In genomic region chr5:18360956-18361355, GRCm38 (mm10) we compare ENCODE assay signal across 7 mouse cellular contexts. TPM values are rescaled to one million over a fixed set of nuclear protein-coding genes. Genes with fewer than 3 reads are reported as not detected.
DNase-seq lines count a peak whose midpoint lies in the region; ATAC-seq and TF ChIP-seq lines count a peak whose summit lies in the region.

No protein-coding gene starts in this region.

- WGBS in liver, adult 2 months = 48% methylated on average over 6 of the region's 6 CpGs
- 19% methylated on average over 6 of the region's 6 CpGs for WGBS in limb, embryonic 10.5 days
- WGBS in olfactory bulb, adult 2 months = 44% methylated on average over 6 of the region's 6 CpGs

- TF ChIP-seq POLR2A in liver, adult 2 months (IDR thresholded peaks at IDR 0.05; ENCODE audit: extremely low read depth, insufficient read depth, low read length) = no peak
- no peak for TF ChIP-seq POLR2A in embryonic fibroblast, embryonic 13.5 days (IDR thresholded peaks at IDR 0.05; ENCODE audit: low read depth, low read length)
- no peak for TF ChIP-seq POLR2A in olfactory bulb, adult 2 months (IDR thresholded peaks at IDR 0.05; ENCODE audit: insufficient read depth, low read depth, low read length)

- H3K9ac ChIP-seq in liver, adult 2 months (ENCODE audit: low read depth, low read length) = no peak overlapping the region

- H3K79me2 ChIP-seq in liver, adult 2 months (ENCODE audit: control insufficient read depth, insufficient read depth, low read length) = no peaks in the 10 kb centered on the region

- H3K4me3 ChIP-seq in liver, adult 2 months (ENCODE audit: insufficient read depth, low read depth, low read length) = no peak overlapping the region
- H3K4me3 ChIP-seq in embryonic fibroblast, embryonic 13.5 days (ENCODE audit: insufficient read depth, low read length) = 0 out of 2 replicates have a peak overlapping the region, but pooled peaks have one; percentile 43
- peak overlapping the region; percentile 79 for H3K4me3 ChIP-seq in limb, embryonic 10.5 days
- peak overlapping the region; percentile 54 for H3K4me3 ChIP-seq in olfactory bulb, adult 2 months (ENCODE audit: insufficient read depth, low read depth, low read length)

- no peak for ATAC-seq in megakaryocyte-erythroid progenitor cell, adult 5-6 weeks (replicated peaks; ENCODE audit: low FRiP score, low TSS enrichment, poor library complexity, severe bottlenecking)

- H3K27me3 ChIP-seq in liver, adult 2 months (ENCODE audit: control insufficient read depth, insufficient read depth, low read length) = peaks cover 10% of the 10 kb centered on the region
- peaks cover 4% of the 10 kb centered on the region; the same call in 1 of the 2 replicates for H3K27me3 ChIP-seq in limb, embryonic 10.5 days (ENCODE audit: low read depth, poor library complexity, severe bottlenecking)

- no peak overlapping the region for H3K27ac ChIP-seq in liver, adult 2 months (replicated peaks; ENCODE audit: insufficient read depth, low read depth, low read length)
- no peak overlapping the region for H3K27ac ChIP-seq in embryonic fibroblast, embryonic 13.5 days (ENCODE audit: insufficient read depth, low read length)
- H3K27ac ChIP-seq in limb, embryonic 10.5 days = peak overlapping the region; percentile 91; the same call in 1 of the 2 replicates
- peak overlapping the region; percentile 46; the same call in 1 of the 2 replicates for H3K27ac ChIP-seq in olfactory bulb, adult 2 months (ENCODE audit: insufficient read depth, low read depth, low read length)

- peaks cover 7% of the 10 kb centered on the region for H3K4me1 ChIP-seq in liver, adult 2 months (ENCODE audit: control insufficient read depth, insufficient read depth, low read length)
- H3K4me1 ChIP-seq in embryonic fibroblast, embryonic 13.5 days (ENCODE audit: control insufficient read depth, insufficient read depth, low read length) = no peaks in the 10 kb centered on the region
- H3K4me1 ChIP-seq in limb, embryonic 10.5 days = peaks cover 7% of the 10 kb centered on the region
- H3K4me1 ChIP-seq in olfactory bulb, adult 2 months (ENCODE audit: control insufficient read depth, insufficient read depth, low read length) = peaks cover 3% of the 10 kb centered on the region; the same call in 1 of the 2 replicates

- no peaks in the 10 kb centered on the region for H3K9me3 ChIP-seq in limb, embryonic 10.5 days (replicated peaks)

- no peak for TF ChIP-seq CTCF in liver, adult 2 months (IDR thresholded peaks at IDR 0.05; ENCODE audit: low read depth, low read length)
- TF ChIP-seq CTCF in embryonic fibroblast, embryonic 13.5 days (IDR thresholded peaks at IDR 0.05; ENCODE audit: borderline replicate concordance, insufficient read depth, low read length) = no peak
- no peak for TF ChIP-seq CTCF in olfactory bulb, adult 2 months (IDR thresholded peaks at IDR 0.05; ENCODE audit: insufficient read depth, low read depth, low read length)

- peak; percentile 8 for DNase-seq in liver, adult 2 months (ENCODE audit: extremely low read depth, low read depth, low spot score)
- DNase-seq in liver = no peak
- DNase-seq in limb, embryonic 10.5 days (ENCODE audit: low spot score) = no peak
- DNase-seq in frontal cortex, adult 2 months (ENCODE audit: extremely low spot score in 1 of 2, low spot score in 1 of 2) = no peak

- H3K36me3 ChIP-seq in liver, adult 2 months (ENCODE audit: control insufficient read depth, insufficient read depth, low read length) = no peaks in the 10 kb centered on the region
- H3K36me3 ChIP-seq in limb, embryonic 10.5 days = no peaks in the 10 kb centered on the region

RNA-seq across cellular contexts. Expression of gene Gnai1, which starts 0.8 kb away (rescaled TPM):
- 0.55 and 0.81 TPM in 2 replicates for total RNA-seq in liver, adult 2 months (2014; rRNA removed)
- polyA plus RNA-seq in liver, adult 2 months (2012; rRNA removed) = 0.12 TPM in 2 replicates
- polyA plus RNA-seq in embryonic fibroblast, embryonic 13.5 days (2011; ENCODE audit: insufficient read length, low read depth, missing spikeins) = 10.9 and 12.7 TPM in 2 replicates
- polyA plus RNA-seq in limb, embryonic 10.5 days (2016; fragmentation: Nextera tagmentation; extraction: Ambion mirVana) = 15.5 and 16.4 TPM in 2 replicates
- not detected in 2 replicates for polyA plus RNA-seq in olfactory bulb, adult 2 months (2012; ENCODE audit: insufficient read depth, insufficient read length, low replicate concordance, missing spikeins)
- not detected in 2 replicates for total RNA-seq in megakaryocyte-erythroid progenitor cell, adult 5-6 weeks (2014; fragmentation: Nextera tagmentation)
- not detected in 2 replicates for total RNA-seq in megakaryocyte-erythroid progenitor cell, adult 5-6 weeks (2017)
- polyA plus RNA-seq in frontal cortex, adult 2 months (2012; rRNA removed) = 141 and 143 TPM in 2 replicates

Comparison
In these comparisons a context has a peak if more than half of its experiments do, and no peak if none do; other contexts are left out.
1. H3K27ac ChIP-seq: peak in limb, embryonic 10.5 days (single experiment) and olfactory bulb, adult 2 months (single experiment); none in liver, adult 2 months (single experiment) and embryonic fibroblast, embryonic 13.5 days (single experiment).